Mouse (Mus musculus): ENCODE data around the gene Car12.

Car12 gene

GRCm38 (mm10) chr9:66714022-66714515, 583 bp downstream of the Car12 start:
- no peak for DNase-seq

- DNase-seq, result no peak
Observed at GRCm38 (mm10) chr9:66715361-66715760, 1.9 kb downstream of the Car12 start.

- DNase-seq, result no peak
Observed at GRCm38 (mm10) chr9:66716533-66716932, 3.0 kb downstream of the Car12 start.

GRCm38 (mm10) chr9:66720686-66721450, 7.4 kb downstream of the Car12 start:
- no peak for DNase-seq

- DNase-seq, result no peak
Observed at GRCm38 (mm10) chr9:66722187-66722868, 8.8 kb downstream of the Car12 start.

- DNase-seq, result no peak
Observed at GRCm38 (mm10) chr9:66722869-66723272, 9.4 kb downstream of the Car12 start.

- DNase-seq, result no peak
Observed at GRCm38 (mm10) chr9:66725591-66725990, 12.1 kb downstream of the Car12 start.

- DNase-seq, result no peak
Observed at GRCm38 (mm10) chr9:66727333-66727732, 13.8 kb downstream of the Car12 start.

GRCm38 (mm10) chr9:66730556-66730955, 17.1 kb downstream of the Car12 start:
- DNase-seq, result no peak

GRCm38 (mm10) chr9:66731284-66731683, 17.8 kb downstream of the Car12 start:
- no peak for DNase-seq

- peak in 1 of 2 experiments; percentile 21 for DNase-seq
Observed at GRCm38 (mm10) chr9:66732791-66733691, 19.6 kb downstream of the Car12 start.

- DNase-seq, result no peak
Observed at GRCm38 (mm10) chr9:66734568-66734967, 21.1 kb downstream of the Car12 start.

GRCm38 (mm10) chr9:66735122-66735521, 21.6 kb downstream of the Car12 start:
- DNase-seq, result no peak

- DNase-seq, result no peak
Observed at GRCm38 (mm10) chr9:66736016-66736415, 22.5 kb downstream of the Car12 start.

GRCm38 (mm10) chr9:66736551-66736950, 23.1 kb downstream of the Car12 start:
- no peak for DNase-seq

GRCm38 (mm10) chr9:66739516-66739915, 26.0 kb downstream of the Car12 start:
- DNase-seq, result no peak

- no peak for DNase-seq
Observed at GRCm38 (mm10) chr9:66744531-66744930, 31.0 kb downstream of the Car12 start.

- no peak for DNase-seq
Observed at GRCm38 (mm10) chr9:66748390-66748789, 34.9 kb downstream of the Car12 start.

- DNase-seq, result no peak
Observed at GRCm38 (mm10) chr9:66752849-66753248, 39.4 kb downstream of the Car12 start.

GRCm38 (mm10) chr9:66760991-66761390, 47.5 kb downstream of the Car12 start:
- DNase-seq, result no peak

GRCm38 (mm10) chr9:66768721-66769120, 55.2 kb downstream of the Car12 start:
- no peak for DNase-seq

- peak; percentile 26 to 35 for DNase-seq
Observed at GRCm38 (mm10) chr9:66769275-66769674, 55.8 kb downstream of the Car12 start.

GRCm38 (mm10) chr9:66770701-66771100, 57.2 kb downstream of the Car12 start:
- DNase-seq, result no peak

Measured in lung, adult 18-20 months (tissue).